Mouse (Mus musculus) MEL (cell line): ENCODE measurements around the gene Cabp2. TPM values are rescaled to one million over a fixed set of nuclear protein-coding genes. Genes with fewer than 3 reads are reported as not detected.

ENCODE experiments used
- DNase-seq: peaks from one replicate; pipeline ENCODE4 v3.0.0; 2011; ENCODE audit warnings: low read depth, low spot score
- H3K27ac ChIP-seq: 2 replicates; pipeline ENCODE4 v1.5.1; 2012; ENCODE audit warnings: low read depth, mild to moderate bottlenecking, control low read depth, low read length, moderate library complexity; ENCODE audit not compliant: control insufficient read depth
- H3K27me3 ChIP-seq, 2 experiments: fragments of 150-350 bp in 1 of 2; sonication (generic) in 1 of 2; 2 replicates each; pipeline ENCODE4 v1.6.1; 2012; ENCODE audit warnings: low read length in 2 of 2, mild to moderate bottlenecking in 2 of 2, improper control_type of control experiment in 1 of 2, moderate library complexity in 1 of 2; ENCODE audit not compliant: insufficient read depth in 2 of 2, control insufficient read depth in 1 of 2
- H3K36me3 ChIP-seq, 2 experiments: 2 replicates each; pipeline ENCODE4 v1.6.1; 2012 to 2014; ENCODE audit warnings: low read length in 2 of 2, improper control_type of control experiment in 1 of 2, inconsistent platforms in 1 of 2, mild to moderate bottlenecking in 1 of 2; ENCODE audit not compliant: insufficient read depth in 2 of 2, control insufficient read depth in 1 of 2
- H3K4me1 ChIP-seq, 2 experiments: fragments of 150-350 bp in 1 of 2; sonication (generic) in 1 of 2; 2 replicates each; pipeline ENCODE4 v1.6.1; 2012; ENCODE audit warnings: low read length in 2 of 2, improper control_type of control experiment in 1 of 2, mild to moderate bottlenecking in 1 of 2; ENCODE audit not compliant: insufficient read depth in 2 of 2, control insufficient read depth in 1 of 2
- H3K4me3 ChIP-seq, 2 experiments: fragments of 150-350 bp in 1 of 2; sonication (generic) in 1 of 2; 2 replicates each; pipeline ENCODE4 v1.5.1; 2012; ENCODE audit warnings: low read depth in 2 of 2, low read length in 2 of 2, mild to moderate bottlenecking in 2 of 2, moderate library complexity in 2 of 2, control low read depth in 1 of 2, improper control_type of control experiment in 1 of 2; ENCODE audit not compliant: control insufficient read depth in 1 of 2, insufficient read depth in 1 of 2
- H3K79me2 ChIP-seq: 2 replicates; pipeline ENCODE4 v1.6.1; 2012; ENCODE audit warnings: mild to moderate bottlenecking, low read length, moderate library complexity; ENCODE audit not compliant: control insufficient read depth, poor library complexity, insufficient read depth
- H3K9ac ChIP-seq: 2 replicates; pipeline ENCODE4 v1.6.1; 2012; ENCODE audit warnings: low read depth, mild to moderate bottlenecking, control low read depth, low read length, moderate library complexity; ENCODE audit not compliant: control insufficient read depth, poor library complexity, severe bottlenecking
- H3K9me3 ChIP-seq: fragments of 150-350 bp; sonication (generic); replicated peaks from 2 replicates; pipeline ENCODE4 v1.6.1; 2012; ENCODE audit warnings: mild to moderate bottlenecking, low read length, improper control_type of control experiment, moderate library complexity; ENCODE audit not compliant: insufficient read depth
- BHLHE40 ChIP-seq: IDR thresholded peaks from 2 replicates; pipeline ENCODE4 v1.6.1; 2012; ENCODE audit warnings: low read depth, mild to moderate bottlenecking, inconsistent platforms, low read length, improper control_type of control experiment, borderline replicate concordance
- CHD1 ChIP-seq: IDR thresholded peaks from 2 replicates; pipeline ENCODE4 v1.6.1; 2012; ENCODE audit warnings: low read depth, mild to moderate bottlenecking, inconsistent platforms, low read length, improper control_type of control experiment
- CTCF ChIP-seq, 3 experiments: IDR thresholded peaks in 2 of 3; conservative IDR thresholded peaks in 1 of 3; 2 replicates each; pipeline ENCODE4 v1.5.1; 2011 to 2012; ENCODE audit warnings: low read length in 3 of 3, low read depth in 2 of 3, mild to moderate bottlenecking in 2 of 3, improper control_type of control experiment in 1 of 3, inconsistent platforms in 1 of 3, mixed read lengths in 1 of 3, moderate library complexity in 1 of 3; ENCODE audit not compliant: control insufficient read depth in 1 of 3, insufficient read depth in 1 of 3, poor library complexity in 1 of 3, severe bottlenecking in 1 of 3
- E2F4 ChIP-seq: IDR thresholded peaks from 2 replicates; pipeline ENCODE4 v1.6.1; 2011; ENCODE audit warnings: low read depth, low read length, improper control_type of control experiment, borderline replicate concordance
- ELF1 ChIP-seq: IDR thresholded peaks from 2 replicates; pipeline ENCODE4 v1.6.1; 2014; ENCODE audit warnings: low read depth, mild to moderate bottlenecking, inconsistent platforms, low read length, improper control_type of control experiment, moderate library complexity
- EP300 ChIP-seq, 2 experiments: IDR thresholded peaks; 2 replicates each; pipeline ENCODE4 v1.6.1; 2011; ENCODE audit warnings: improper control_type of control experiment in 2 of 2, low read length in 2 of 2, low read depth in 1 of 2, mild to moderate bottlenecking in 1 of 2
- GATA1 ChIP-seq: IDR thresholded peaks from 2 replicates; pipeline ENCODE4 v1.6.1; 2011; ENCODE audit warnings: low read depth, low read length, improper control_type of control experiment
- HCFC1 ChIP-seq: IDR thresholded peaks from 2 replicates; pipeline ENCODE4 v1.6.1; 2012; ENCODE audit warnings: low read depth, mild to moderate bottlenecking, inconsistent platforms, low read length, improper control_type of control experiment, moderate library complexity
- JUND ChIP-seq: IDR thresholded peaks from 2 replicates; pipeline ENCODE4 v1.6.1; 2011; ENCODE audit warnings: low read depth, mild to moderate bottlenecking, improper control_type of control experiment, low read length
- MAFK ChIP-seq: IDR thresholded peaks from 2 replicates; pipeline ENCODE4 v1.6.1; 2011; ENCODE audit warnings: low read depth, mild to moderate bottlenecking, low read length, improper control_type of control experiment, borderline replicate concordance
- MAX ChIP-seq: IDR thresholded peaks from 2 replicates; pipeline ENCODE4 v1.6.1; 2011; ENCODE audit warnings: low read length, improper control_type of control experiment
- MAZ ChIP-seq: IDR thresholded peaks from 2 replicates; pipeline ENCODE4 v1.6.1; 2012; ENCODE audit warnings: low read depth, mild to moderate bottlenecking, inconsistent platforms, low read length, improper control_type of control experiment
- MEF2A ChIP-seq: IDR thresholded peaks from 2 replicates; pipeline ENCODE4 v1.6.1; 2014; ENCODE audit warnings: low read depth, mild to moderate bottlenecking, inconsistent platforms, low read length, improper control_type of control experiment; ENCODE audit not compliant: poor library complexity, insufficient replicate concordance, severe bottlenecking; ENCODE audit errors: extremely low read depth
- MXI1 ChIP-seq: IDR thresholded peaks from 2 replicates; pipeline ENCODE4 v1.6.1; 2011; ENCODE audit warnings: mild to moderate bottlenecking, low read depth, low read length, improper control_type of control experiment
- MYC ChIP-seq: IDR thresholded peaks from 2 replicates; pipeline ENCODE4 v1.6.1; 2011; ENCODE audit warnings: low read depth, mild to moderate bottlenecking, low read length, improper control_type of control experiment, moderate library complexity
- NELFE ChIP-seq: IDR thresholded peaks from 2 replicates; pipeline ENCODE4 v1.6.1; 2011; ENCODE audit warnings: low read depth, low read length, improper control_type of control experiment
- NRF1 ChIP-seq: IDR thresholded peaks from 2 replicates; pipeline ENCODE4 v1.6.1; 2014; ENCODE audit warnings: low read depth, mild to moderate bottlenecking, inconsistent platforms, low read length, improper control_type of control experiment, moderate library complexity; ENCODE audit not compliant: poor library complexity, insufficient read depth, severe bottlenecking
- POLR2A ChIP-seq, 2 experiments: IDR thresholded peaks; 2 replicates each; pipeline ENCODE4 v1.6.1; 2011 to 2012; ENCODE audit warnings: low read length in 2 of 2, mild to moderate bottlenecking in 2 of 2, control low read depth in 1 of 2, improper control_type of control experiment in 1 of 2, low read depth in 1 of 2, moderate library complexity in 1 of 2; ENCODE audit not compliant: control insufficient read depth in 1 of 2, insufficient read depth in 1 of 2, poor library complexity in 1 of 2
- POLR2AphosphoS2 ChIP-seq: IDR thresholded peaks from 2 replicates; pipeline ENCODE4 v1.6.1; 2011; ENCODE audit warnings: low read length, improper control_type of control experiment
- SIN3A ChIP-seq: IDR thresholded peaks from 2 replicates; pipeline ENCODE4 v1.6.1; 2012; ENCODE audit warnings: low read length, improper control_type of control experiment, inconsistent platforms
- TAL1 ChIP-seq: IDR thresholded peaks from 2 replicates; pipeline ENCODE4 v1.6.1; 2012; ENCODE audit warnings: mild to moderate bottlenecking, inconsistent platforms, low read length, moderate library complexity, mixed read lengths
- TCF12 ChIP-seq: IDR thresholded peaks from 2 replicates; pipeline ENCODE4 v1.6.1; 2014; ENCODE audit warnings: low read depth, mild to moderate bottlenecking, inconsistent platforms, low read length, improper control_type of control experiment, moderate library complexity
- USF1 ChIP-seq: IDR thresholded peaks from 2 replicates; pipeline ENCODE4 v1.6.1; 2014; ENCODE audit warnings: low read depth, mild to moderate bottlenecking, inconsistent platforms, low read length, improper control_type of control experiment, moderate library complexity
- ZC3H11A ChIP-seq: IDR thresholded peaks from 2 replicates; pipeline ENCODE4 v1.6.1; 2012; ENCODE audit warnings: low read depth, mild to moderate bottlenecking, inconsistent platforms, low read length, improper control_type of control experiment
- ZKSCAN1 ChIP-seq: IDR thresholded peaks from 2 replicates; pipeline ENCODE4 v1.6.1; 2012; ENCODE audit warnings: low read depth, mild to moderate bottlenecking, inconsistent platforms, low read length, improper control_type of control experiment, moderate library complexity
- ZNF384 ChIP-seq: IDR thresholded peaks from 2 replicates; pipeline ENCODE4 v1.6.1; 2012; ENCODE audit warnings: low read depth, mild to moderate bottlenecking, inconsistent platforms, low read length, improper control_type of control experiment
- polyA plus RNA-seq, 2 experiments: library from polyadenylated mRNA; stranded (reverse) in 1 of 2; unstranded in 1 of 2; fragments of >175 nt in 1 of 2; fragments of >200 nt in 1 of 2; gene quantifications; 2 replicates each; pipeline versions ENCODE4 v1.2.1 to v1.2.4; 2012; ENCODE audit warnings: low replicate concordance in 2 of 2, low read depth in 1 of 2; ENCODE audit not compliant: insufficient read length in 2 of 2, insufficient read depth in 1 of 2, missing spikeins in 1 of 2
- total RNA-seq: library from RNA; depleted of rRNA; stranded (reverse); fragments of 300-350 nt; gene quantifications from 2 replicates; pipeline ENCODE4 v1.2.3, GENCODE M21; 2012

The Cabp2 gene
- total and polyA plus RNA-seq, 3 experiments: 0.14 TPM; not detected in 2

- Histone ChIP-seq H3K27ac (no peak overlapping the region), H3K9ac (no peak overlapping the region), H3K9me3 (no peaks in the 10 kb centered on the region), H3K79me2 (no peaks in the 10 kb centered on the region), H3K4me1 (peaks cover 0 to 10% of the 10 kb centered on the region in 2 experiments; a peak in 2 of 4 replicates), H3K36me3 (peaks cover 0 to 2% of the 10 kb centered on the region in 2 experiments; a peak in 2 of 4 replicates), H3K27me3 (peaks cover 0 to 3% of the 10 kb centered on the region in 2 experiments; a peak in 1 of 4 replicates), H3K4me3 (no peak overlapping the region)
- no peak for DNase-seq
- TF ChIP-seq ZNF384: no peak
- no peak for TF ChIP-seq GATA1
- no peak for TF ChIP-seq MYC
- no peak for TF ChIP-seq TAL1
- no peak for TF ChIP-seq E2F4
- no peak for TF ChIP-seq POLR2AphosphoS2
- no peak for TF ChIP-seq ZC3H11A
- no peak for TF ChIP-seq MAZ
- TF ChIP-seq CTCF (IDR thresholded peaks at IDR 0.05 in 2 of 3, conservative IDR thresholded peaks at IDR 0.05 in 1 of 3; ENCODE audit: control insufficient read depth in 1 of 3, insufficient read depth in 1 of 3, low read depth in 2 of 3, low read length in 3 of 3, poor library complexity in 1 of 3, severe bottlenecking in 1 of 3): no peak
- TF ChIP-seq EP300 (IDR thresholded peaks at IDR 0.05; ENCODE audit: low read depth in 1 of 2, low read length in 2 of 2): no peak
- no peak for TF ChIP-seq MAFK
- TF ChIP-seq BHLHE40: no peak
- no peak for TF ChIP-seq MAX
Measured at GRCm38 (mm10) chr19:4055216-4055946, 26.0 kb upstream of the Cabp2 start.

- no peak overlapping the region for H3K4me3 ChIP-seq
- H3K27me3 ChIP-seq: peaks cover 0 to 3% of the 10 kb centered on the region in 2 experiments; a peak in 1 of 4 replicates
- H3K9ac ChIP-seq: no peak overlapping the region
- no peaks in the 10 kb centered on the region for H3K79me2 ChIP-seq
- peaks cover 0 to 2% of the 10 kb centered on the region in 2 experiments; a peak in 2 of 4 replicates for H3K36me3 ChIP-seq
- H3K9me3 ChIP-seq: no peaks in the 10 kb centered on the region
- no peak for TF ChIP-seq HCFC1
- TF ChIP-seq POLR2A (IDR thresholded peaks at IDR 0.05; ENCODE audit: control insufficient read depth in 1 of 2, insufficient read depth in 1 of 2, low read depth in 1 of 2, low read length in 2 of 2, poor library complexity in 1 of 2): no peak
- TF ChIP-seq CHD1: no peak
- TF ChIP-seq TAL1: no peak
- TF ChIP-seq ELF1: no peak
- TF ChIP-seq ZC3H11A: no peak
- no peak for TF ChIP-seq ZKSCAN1
- TF ChIP-seq MYC: no peak
- TF ChIP-seq USF1: no peak
- TF ChIP-seq MXI1: no peak
- TF ChIP-seq MAX: no peak
- TF ChIP-seq EP300 (IDR thresholded peaks at IDR 0.05; ENCODE audit: low read depth in 1 of 2, low read length in 2 of 2): no peak
- TF ChIP-seq NRF1: no peak
- TF ChIP-seq POLR2AphosphoS2: no peak
- TF ChIP-seq TCF12: no peak
- no peak for TF ChIP-seq NELFE
- TF ChIP-seq SIN3A: no peak
- no peak for TF ChIP-seq JUND
- no peak for TF ChIP-seq BHLHE40
- no peak for TF ChIP-seq MEF2A
- peaks cover 0 to 10% of the 10 kb centered on the region in 2 experiments; a peak in 2 of 4 replicates for H3K4me1 ChIP-seq
- no peak overlapping the region for H3K27ac ChIP-seq
- no peak for DNase-seq
Measured at GRCm38 (mm10) chr19:4055947-4056693, 25.3 kb upstream of the Cabp2 start.
